Mouse (Mus musculus) embryonic fibroblast, embryonic 13.5 days (primary cell): Measurements from ENCODE around the gene Creb3l2.

ENCODE experiments used
- CTCF ChIP-seq: IDR thresholded peaks from 2 replicates; pipeline ENCODE4 v1.5.1; 2011; ENCODE audit warnings: mild to moderate bottlenecking, control low read depth, low read length, moderate library complexity, borderline replicate concordance; ENCODE audit not compliant: insufficient read depth
- POLR2A ChIP-seq: IDR thresholded peaks from 2 replicates; pipeline ENCODE4 v1.6.1; 2011; ENCODE audit warnings: low read depth, mild to moderate bottlenecking, control low read depth, low read length, moderate library complexity

GRCm38 (mm10) chr6:37442041-37442667 lies at the start of gene Creb3l2:
- TF ChIP-seq CTCF, result no peak
- peak; percentile 99 for TF ChIP-seq POLR2A
